Mouse (Mus musculus) central nervous system, embryonic 18 days (tissue): ENCODE measurements around the gene Hapln3. TPM values are rescaled to one million over a fixed set of nuclear protein-coding genes. Genes with fewer than 3 reads are reported as not detected.

ENCODE experiments used
- polyA plus RNA-seq: library from polyadenylated mRNA; depleted of rRNA; stranded (reverse); fragments of >200 nt; gene quantifications from 2 replicates; pipeline ENCODE4 v1.2.3, GENCODE M21; 2012; rRNA removed

Gene Hapln3
- 2.5 and 2.7 TPM in 2 replicates for polyA plus RNA-seq

DNA sequence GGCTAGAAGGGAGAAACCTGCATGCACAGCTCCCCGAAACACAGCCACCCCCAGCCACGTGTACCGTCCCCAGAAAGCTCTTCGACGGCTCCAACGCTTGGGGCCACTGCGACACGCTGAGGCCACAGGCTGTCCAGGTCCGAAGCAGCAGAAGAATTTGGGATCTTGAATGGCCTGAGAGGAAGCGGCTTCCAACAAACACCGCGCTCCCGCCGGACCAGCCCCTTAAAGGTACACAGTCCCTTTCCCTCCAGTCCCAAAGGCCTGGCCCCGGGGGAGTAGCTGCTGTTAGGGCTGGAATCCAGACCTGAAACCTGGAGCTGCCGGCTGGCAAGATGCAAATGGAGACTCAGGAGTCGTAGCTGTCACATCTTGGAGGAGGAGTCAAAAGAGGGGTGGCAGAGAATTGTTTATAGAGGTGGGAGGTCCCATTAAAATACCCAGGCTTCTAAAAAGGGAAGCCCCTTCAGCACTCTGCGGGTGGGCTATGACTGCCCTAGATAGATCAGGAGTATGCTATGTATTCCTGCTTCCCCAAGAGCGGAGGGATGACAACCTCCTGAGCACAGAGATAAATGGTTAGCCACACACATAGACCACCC is at the start of gene Hapln3:
Gene Hapln3 (minus strand): TSS at position 176 of the 602 bp plus-strand sequence.

GRCm38 (mm10) chr7:79148711-79149266 is 18.0 kb upstream of the Hapln3 start, which contains the start of gene Mfge8:
Mfge8 (minus strand) TSS chr7:79149060.

Other genes with a start within 250 kb of the Hapln3 start
- gene Aen, start 235.2 kb downstream of the Hapln3 start, polyA plus RNA-seq = 38.1 and 39.4 TPM in 2 replicates
- gene Isg20, start 217.6 kb downstream of the Hapln3 start, polyA plus RNA-seq = 1.8 and 2.4 TPM in 2 replicates
- gene Acan, start 77.5 kb downstream of the Hapln3 start, polyA plus RNA-seq = 0.53 and 3.2 TPM in 2 replicates
- gene Mfge8, start 18.0 kb upstream of the Hapln3 start, polyA plus RNA-seq = 173 and 184 TPM in 2 replicates
- 18.5 and 19.8 TPM in 2 replicates for gene Abhd2, start 142.2 kb upstream of the Hapln3 start, polyA plus RNA-seq